Mouse (Mus musculus) WW6 (cell line): ENCODE measurements at regions not wholly inside any gene's neighbourhood (a gene's known extent, or its start where the extent isn't known, plus 50 kb on each side); places are given as distances from the start of the nearest gene placed in this dataset.

ENCODE experiments used
- DNase-seq: peaks from one replicate; pipeline ENCODE4 v3.0.0-alpha.2; 2013; ENCODE audit warnings: low read depth, low spot score

GRCm38 (mm10) chr5:44416844-44417589, 190.6 kb upstream of the Tapt1 start:
- DNase-seq, result no peak

DNA sequence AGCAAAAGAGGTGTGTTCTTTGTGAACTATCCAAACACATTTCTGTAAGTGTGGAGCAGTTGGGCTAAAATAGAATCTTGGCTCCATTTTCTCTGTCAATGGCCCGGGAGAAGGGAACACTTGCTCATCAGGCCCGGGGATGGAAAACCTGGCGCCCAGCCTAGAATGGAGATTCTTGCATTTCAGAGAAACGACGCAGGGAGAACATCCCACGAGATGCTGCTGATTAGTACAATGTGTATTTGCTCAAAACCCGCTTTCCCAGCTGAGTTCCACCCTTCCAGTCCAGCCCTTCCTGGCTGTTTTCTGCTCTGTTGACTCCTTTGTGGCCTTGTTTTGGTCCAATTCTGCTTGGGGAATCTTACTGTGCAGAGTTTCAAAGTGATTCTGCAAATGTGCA, 188.0 kb upstream of the Tapt1 start:
- DNase-seq, result no peak

- no peak for DNase-seq
These were observed 176.9 kb upstream of the Tapt1 start for GRCm38 (mm10) chr5:44403300-44403699.

- DNase-seq, result no peak
These were observed 174.3 kb upstream of the Tapt1 start for GRCm38 (mm10) chr5:44400573-44401332.

DNA sequence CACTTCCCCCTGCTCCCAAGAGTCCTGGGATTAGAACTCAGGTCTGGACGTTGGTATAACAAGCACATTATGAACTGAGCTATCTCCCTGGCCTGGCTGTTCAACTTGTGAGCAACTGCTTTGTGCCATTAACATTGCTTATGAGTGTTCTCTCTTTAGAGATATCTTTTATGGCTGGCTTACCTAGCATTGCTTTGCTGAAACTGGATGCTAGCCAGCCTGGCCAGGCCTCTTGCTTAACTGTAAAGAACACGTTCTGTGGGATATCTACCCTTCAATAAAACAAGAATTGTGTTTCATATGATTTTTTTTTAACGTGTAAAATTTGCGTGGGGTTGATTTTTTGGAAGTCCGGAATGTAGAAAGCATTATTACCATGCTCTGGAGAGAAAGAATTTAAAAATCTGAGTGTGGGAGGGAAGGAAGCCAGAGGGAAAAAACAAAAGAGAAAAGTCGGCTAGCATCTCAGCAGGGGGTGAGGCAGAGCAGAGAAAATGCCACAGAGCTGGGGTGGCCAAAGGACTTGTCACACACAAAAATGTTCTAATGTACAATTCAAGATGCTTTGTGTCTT, 160.9 kb upstream of the Tapt1 start:
- DNase-seq, result no peak

DNA sequence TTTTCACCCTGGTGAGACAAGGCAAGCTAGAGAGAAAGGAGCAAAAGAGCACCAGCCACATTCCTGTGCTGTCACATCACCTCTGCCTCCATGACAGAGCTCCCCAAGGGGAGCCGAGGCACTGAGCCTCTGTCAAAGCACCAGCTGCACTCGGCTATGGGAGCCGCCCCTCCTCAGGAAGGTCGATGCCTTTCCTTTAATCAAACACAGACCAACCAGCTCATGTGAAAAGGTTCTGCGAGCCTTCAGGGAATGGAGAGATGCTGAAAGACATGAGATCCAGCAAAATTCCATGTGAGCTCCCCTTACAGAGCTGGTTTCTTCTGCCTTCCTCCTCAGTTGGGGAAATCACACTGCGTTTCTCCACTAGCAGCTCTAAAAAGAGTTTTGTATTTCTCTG, 159.8 kb upstream of the Tapt1 start:
- no peak for DNase-seq

- DNase-seq, result no peak
These were observed 156.6 kb upstream of the Tapt1 start for GRCm38 (mm10) chr5:44383049-44383448.

DNA sequence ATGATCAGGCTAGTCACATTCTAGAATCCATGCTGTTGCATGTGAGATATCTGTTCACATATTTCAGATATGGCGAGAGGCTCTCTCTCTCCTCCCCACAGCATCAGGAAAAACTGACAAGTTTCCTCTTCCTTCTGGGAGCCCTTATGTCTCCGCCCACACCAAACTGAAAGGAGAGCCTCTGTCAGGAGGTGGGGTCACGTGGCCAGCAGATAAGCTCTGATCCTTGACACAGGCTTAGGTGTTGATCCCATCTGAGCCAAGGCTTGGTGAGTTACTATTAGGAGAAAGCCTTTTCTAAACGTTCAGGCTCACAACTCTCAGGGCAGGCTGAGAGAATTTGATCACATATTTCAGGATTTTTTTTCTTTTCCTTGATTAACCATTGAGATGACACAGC, 143.6 kb upstream of the Tapt1 start:
- no peak for DNase-seq

- no peak for DNase-seq
These were observed 125.9 kb upstream of the Tapt1 start for GRCm38 (mm10) chr5:44352324-44352723.

DNA sequence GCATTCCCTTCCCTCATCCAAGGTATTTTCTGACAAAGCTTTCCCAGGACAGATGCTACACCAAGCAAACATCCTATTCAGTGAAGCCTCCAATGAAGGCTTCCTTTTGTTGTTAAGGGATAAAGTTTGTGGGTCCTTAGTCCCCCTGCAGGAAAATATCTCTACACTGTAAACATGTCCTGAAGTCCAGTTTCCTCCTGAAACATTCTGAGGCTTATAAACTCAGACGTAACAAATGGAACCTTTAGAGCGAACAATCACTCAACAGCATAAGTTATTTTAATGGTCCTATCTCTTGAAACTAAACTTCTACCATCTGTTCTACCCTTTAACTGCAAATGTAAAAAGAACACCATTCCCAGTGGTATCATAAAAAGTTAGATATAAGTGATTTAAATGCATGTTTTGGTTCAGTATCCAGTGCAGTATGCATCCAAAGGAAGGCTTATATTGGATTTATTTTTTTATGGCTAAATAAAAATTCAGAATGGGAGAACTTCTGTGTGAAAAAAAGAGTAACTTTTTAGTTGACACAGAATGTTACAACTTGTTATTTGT, 115.1 kb upstream of the Tapt1 start:
- DNase-seq, result no peak

DNA sequence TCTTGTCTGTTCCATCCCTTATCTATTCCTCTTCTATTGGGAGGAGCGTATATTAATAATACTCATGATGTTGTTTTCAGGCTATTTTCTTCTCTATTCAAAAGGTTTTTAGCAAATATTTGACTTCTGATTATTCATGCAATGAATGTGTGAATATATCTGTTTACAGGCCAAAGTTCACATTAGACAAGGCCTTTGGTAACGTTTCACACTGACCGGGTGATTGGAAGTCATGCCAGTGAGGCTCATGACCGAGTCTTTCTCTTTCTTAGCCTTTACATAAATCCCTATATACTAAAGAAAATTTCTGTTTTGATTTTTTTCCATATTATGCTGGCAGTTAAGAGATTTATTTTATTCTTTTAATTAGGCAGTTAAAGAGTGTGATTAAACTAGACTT, 112.2 kb upstream of the Tapt1 start:
- no peak for DNase-seq

- DNase-seq, result no peak
These were observed 109.3 kb upstream of the Tapt1 start for GRCm38 (mm10) chr5:44335756-44336155.

DNA sequence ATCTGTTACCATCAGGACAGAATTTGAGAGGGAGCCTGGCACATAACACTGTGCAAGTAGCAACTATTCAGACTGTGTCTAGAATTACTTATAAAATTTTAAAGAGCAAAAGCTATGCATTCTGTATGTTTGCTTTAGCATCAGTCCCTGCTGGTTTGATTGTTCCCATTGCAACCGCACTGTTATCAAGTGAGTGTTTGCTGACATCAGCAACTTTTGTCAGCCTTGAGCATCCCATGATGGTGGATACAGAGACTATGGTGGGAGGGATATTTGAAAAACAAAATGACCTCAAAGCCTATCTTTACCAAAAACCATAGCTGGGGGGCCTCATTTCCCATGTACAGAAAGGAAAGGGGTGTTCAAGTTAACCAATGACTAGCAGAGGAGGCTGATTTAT, 93.2 kb upstream of the Tapt1 start:
- DNase-seq, result no peak

- DNase-seq, result no peak
These were observed 80.5 kb upstream of the Tapt1 start for GRCm38 (mm10) chr5:44306769-44307557.

DNA sequence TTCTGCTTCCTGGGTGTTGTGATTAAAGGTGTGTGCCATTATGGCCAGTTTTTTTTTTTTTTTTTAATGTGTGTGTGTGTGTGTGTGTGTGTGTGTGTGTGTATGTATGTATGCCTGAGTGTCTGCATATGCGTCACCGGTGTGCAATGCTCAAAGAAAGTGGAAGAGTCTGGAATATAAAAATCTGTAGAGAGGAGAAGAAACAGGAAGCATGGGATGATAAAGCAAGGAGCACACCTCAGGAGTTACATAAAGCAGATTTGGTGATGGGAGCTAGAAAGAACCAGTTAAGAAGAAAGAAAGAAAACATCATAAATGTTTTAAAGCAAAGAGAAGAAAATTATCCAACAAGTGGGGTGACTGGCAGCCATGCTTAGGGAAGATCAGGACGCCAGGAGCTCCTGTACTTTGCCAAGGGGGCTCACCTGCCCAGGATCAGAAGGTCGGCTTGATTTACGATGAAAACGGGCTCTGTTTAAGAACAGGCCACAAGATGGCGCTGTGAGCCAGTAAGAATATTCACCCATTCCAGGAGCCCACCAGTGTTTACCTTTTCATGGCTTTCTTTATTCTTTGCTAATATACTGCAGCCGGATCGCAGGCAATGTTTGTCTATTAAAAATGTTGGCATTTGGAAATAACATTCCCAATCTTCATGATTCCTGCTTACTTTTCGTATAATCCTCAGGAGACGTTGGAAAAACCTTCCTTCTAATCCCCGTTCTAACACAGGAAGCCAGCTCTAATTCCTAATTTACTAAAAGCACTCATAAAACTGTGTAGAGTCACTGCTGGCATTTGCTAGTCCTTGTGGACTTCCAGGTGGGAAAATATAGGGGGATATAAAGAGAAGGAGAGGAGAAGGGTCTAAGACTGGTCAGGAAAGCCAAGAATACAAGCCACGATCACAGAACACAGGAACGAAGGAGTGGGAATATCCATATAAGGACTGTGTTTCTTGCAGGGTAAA, 77.7 kb upstream of the Tapt1 start:
- DNase-seq, result no peak

DNA sequence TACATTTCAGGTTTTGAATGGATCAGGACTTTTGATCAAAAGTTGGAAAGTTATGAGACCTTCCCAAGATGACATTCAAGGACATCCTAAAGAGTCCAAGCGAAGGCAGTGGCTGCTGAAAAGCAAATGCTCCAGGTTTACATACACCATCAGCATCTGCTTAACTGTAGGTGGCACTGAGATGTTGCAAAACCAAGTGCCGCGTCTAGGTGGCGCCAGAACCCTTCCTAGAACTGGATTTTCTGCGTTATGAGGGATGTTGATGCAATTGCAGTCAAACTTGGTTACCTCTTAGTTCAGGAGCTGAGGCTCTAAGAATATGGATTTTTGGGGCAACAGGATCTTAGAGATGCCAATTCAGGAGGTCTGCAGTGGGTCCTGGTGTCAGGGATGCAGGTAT, 58.0 kb upstream of the Tapt1 start:
- DNase-seq, result peak; percentile 14
